Mouse (Mus musculus) CD4-positive, CD25-positive, alpha-beta regulatory T cell (primary cell): ENCODE data around the gene Sec24c. TPM values are rescaled to one million over a fixed set of nuclear protein-coding genes. Genes with fewer than 3 reads are reported as not detected.

Source experiments
- polyA plus RNA-seq: library from polyadenylated mRNA; unstranded; fragments of 100-300 nt; shearing (Covaris generic); gene quantifications from one replicate; pipeline ENCODE4 v1.2.1, GENCODE M21; 2017

The Sec24c gene
- 226 TPM for polyA plus RNA-seq

DNA sequence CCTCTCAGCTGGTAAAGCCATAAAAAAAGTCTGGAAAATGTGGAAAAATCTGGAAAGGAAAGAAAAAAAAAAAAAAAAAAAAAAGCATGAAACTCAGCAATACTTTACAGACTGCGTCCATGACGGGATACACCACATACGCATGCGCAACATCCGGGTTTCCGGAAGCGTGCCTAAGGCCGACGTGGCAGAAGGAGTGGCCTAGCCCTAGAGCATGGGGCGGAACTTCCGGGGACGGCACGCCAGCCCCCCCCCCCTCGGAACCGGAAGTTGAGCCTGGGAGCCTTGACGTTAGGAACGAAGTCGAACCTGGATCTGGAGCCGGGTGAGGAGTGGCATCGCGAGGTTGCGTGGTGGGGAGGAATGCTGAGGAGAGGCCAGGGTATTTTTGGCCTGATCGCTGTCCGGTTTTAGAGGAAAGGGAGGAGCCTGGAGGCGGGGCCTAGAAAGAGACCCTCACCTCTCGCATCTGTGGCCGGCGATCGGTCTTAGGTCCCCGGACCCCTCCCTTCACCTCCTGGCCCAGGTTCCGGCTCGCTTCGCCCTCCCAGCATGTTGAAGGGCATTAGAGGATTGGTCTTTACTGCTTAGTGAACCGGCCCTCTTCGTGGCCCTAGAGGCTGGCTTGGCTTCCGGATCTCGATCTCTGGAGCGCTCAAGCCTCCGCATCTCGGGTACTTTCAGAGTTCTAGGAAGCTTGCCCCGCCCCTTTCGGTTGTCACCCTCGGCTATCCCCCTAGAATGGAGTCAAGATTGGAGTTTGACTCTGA lies at the start of gene Sec24c:
Gene Sec24c, plus strand, starts transcription at position 245 of the 770 bp plus-strand sequence.

DNA sequence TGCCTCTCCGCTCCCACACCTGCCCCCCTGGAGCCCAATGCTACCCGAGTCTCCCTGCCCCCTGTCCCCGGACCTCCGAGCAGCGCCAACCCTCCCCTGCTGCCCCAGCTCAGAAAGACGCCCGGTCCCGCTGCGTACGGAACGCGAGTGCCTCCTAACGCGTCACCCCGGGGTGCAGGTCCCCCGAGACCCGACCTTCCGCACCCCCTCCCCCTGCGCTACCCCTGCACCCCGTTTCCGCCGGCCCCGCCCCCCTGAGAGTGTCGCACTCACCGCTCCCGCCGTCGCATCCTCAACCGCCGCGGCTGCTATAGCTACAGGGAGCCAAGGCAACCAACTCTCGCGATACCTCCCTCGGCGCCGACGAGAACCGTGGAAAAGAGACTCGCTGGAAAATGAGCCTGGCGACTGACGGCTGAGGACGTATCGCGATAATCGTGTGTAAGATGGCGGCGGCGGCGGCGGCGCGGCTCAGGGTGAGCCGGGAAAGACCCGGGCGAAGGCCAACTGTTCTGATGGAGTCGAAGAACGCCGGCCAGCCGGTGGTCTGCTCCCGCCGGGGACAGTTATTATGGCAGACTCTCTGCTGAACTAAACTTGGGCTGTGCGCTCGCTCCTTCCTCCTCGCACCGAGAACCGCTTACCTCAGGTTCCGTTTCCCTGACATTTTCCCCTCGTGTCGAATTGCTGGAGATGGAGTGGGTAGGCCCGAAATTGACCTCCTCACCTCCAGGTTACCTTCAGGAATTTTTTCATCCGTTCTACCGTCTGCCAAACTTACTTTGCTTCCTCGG lies 33.3 kb upstream of the Sec24c start, which contains the start of gene Usp54:
Gene Usp54, minus strand, starts transcription at position 420 of the 794 bp plus-strand sequence.

DNA sequence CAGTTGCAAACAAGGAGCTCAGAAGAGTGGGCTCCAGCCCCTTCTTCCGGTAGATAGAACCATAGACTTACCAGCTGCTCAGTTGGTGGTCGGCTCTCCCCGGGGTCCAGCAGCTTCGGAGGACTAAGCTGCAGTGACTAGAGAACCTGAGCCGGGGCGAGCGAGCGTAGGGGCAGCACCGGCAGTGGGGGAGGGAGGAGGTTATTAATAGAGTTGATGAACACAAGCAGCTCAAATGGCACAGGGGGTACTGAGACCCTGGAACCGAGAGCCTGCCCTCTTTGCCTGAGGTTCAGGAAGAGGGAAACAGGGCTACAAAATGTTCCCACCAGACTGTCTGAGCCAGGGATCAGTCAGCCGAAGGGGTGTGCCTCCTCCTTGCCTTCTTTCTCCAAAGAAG lies 17.7 kb upstream of the Sec24c start, which contains the start of gene Myoz1:
Gene Myoz1, minus strand, starts transcription at position 180 of the 400 bp plus-strand sequence.

DNA sequence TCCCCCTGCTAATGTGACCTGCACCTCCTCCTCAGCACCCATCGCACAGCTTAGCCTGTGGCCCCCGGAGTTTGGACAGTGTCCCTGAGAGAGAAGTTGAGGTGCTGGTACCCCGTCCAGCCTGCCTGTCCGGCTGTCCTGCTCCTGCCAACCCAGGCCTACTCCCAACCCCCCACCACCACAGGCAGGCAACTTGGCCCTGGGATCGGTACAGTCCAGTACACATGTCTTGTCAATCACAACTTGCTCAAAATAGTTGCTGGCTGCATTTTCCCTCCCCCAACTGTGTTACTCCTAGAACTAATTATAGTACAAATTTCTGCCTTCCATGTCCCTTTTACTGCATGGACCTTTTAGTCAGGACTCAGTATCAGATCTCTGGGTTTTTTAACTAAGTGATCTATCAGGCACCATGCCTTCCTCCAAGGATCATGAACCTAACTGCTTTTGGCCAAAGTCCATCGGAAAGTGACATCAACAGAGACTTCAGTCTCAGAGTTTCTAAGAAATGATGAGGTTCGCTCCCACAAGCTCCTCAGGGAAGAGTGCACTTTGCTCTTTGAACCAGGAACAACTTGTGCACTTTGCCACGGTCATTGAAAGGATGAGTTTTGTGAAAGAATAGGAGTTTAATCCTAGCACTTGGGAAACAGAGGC lies 5.8 kb upstream of the Sec24c start, which contains the start of gene Synpo2l:
Gene Synpo2l, minus strand, starts transcription at position 201 of the 657 bp plus-strand sequence.

DNA sequence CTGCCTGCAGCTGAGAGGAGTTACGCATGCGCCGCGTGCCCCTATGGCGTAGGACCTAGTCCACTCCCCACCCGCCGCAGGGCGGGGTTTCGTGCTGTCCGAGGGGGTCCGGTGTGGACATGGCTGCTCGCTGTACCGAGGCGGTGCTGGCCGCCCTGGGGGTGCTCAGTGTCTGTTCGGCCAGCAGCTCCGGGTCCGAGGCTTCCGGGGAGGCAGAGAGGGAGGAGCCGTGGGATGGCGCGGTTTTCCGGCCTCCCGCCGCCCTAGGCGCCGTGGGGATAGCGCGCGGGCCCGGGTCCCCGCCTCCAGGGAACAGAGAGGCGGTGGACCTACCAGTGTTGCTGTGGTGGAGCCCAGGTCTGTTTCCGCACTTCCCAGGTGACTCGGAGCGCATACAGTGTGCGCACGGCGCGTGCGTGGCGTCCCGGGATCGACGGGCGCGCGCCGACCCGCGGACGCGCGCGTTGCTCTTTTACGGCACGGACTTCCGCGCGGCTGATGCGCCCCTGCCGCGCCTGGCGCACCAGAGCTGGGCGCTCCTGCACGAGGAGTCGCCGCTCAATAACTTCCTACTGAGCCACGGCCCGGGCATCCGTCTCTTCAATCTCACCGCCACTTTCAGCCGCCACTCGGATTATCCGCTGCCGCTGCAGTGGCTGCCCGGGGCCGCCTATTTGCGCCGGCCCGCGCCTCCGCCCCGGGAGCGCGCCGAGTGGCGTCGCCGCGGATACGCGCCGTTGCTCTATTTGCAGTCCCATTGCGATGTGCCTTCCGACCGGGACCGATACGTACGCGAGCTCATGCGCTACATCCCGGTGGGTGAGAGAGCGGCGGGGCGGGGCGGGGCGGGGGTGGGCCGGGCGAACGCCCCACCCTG lies 21.0 kb downstream of the Sec24c start, which contains the start of gene Fut11:
Gene Fut11, plus strand, starts transcription at position 85 of the 877 bp plus-strand sequence.

DNA sequence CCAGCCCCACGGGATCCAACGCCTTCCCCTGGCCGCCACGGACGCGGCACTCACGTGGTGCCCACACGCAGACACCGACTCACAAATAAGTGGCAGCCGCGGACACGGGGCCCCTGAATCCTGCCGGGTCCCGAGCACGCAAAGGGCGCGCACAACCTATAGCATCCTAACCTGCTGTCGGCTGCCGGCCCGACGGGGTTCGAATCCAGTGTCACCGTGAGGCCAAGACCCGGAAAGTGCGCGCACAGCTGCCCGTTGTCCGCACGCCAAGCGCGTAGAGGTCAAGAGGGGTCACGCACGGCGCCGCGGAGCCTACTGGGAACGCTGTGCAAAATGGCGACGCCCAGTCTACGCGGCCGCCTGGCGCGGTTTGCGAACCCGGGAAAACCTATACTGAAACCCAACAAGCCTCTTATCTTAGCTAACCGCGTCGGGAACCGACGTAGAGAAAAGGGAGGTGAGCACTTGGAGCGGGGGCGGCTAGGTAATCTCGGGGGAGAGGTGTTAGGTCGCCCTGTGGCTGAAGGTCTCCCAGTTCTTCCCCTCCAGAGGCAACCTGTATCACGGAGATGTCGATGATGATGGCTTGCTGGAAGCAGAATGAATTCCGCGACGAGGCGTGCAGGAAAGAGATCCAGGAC lies 28.8 kb downstream of the Sec24c start, which contains the start of gene Chchd1:
Gene Chchd1, plus strand, starts transcription at position 266 of the 641 bp plus-strand sequence.

DNA sequence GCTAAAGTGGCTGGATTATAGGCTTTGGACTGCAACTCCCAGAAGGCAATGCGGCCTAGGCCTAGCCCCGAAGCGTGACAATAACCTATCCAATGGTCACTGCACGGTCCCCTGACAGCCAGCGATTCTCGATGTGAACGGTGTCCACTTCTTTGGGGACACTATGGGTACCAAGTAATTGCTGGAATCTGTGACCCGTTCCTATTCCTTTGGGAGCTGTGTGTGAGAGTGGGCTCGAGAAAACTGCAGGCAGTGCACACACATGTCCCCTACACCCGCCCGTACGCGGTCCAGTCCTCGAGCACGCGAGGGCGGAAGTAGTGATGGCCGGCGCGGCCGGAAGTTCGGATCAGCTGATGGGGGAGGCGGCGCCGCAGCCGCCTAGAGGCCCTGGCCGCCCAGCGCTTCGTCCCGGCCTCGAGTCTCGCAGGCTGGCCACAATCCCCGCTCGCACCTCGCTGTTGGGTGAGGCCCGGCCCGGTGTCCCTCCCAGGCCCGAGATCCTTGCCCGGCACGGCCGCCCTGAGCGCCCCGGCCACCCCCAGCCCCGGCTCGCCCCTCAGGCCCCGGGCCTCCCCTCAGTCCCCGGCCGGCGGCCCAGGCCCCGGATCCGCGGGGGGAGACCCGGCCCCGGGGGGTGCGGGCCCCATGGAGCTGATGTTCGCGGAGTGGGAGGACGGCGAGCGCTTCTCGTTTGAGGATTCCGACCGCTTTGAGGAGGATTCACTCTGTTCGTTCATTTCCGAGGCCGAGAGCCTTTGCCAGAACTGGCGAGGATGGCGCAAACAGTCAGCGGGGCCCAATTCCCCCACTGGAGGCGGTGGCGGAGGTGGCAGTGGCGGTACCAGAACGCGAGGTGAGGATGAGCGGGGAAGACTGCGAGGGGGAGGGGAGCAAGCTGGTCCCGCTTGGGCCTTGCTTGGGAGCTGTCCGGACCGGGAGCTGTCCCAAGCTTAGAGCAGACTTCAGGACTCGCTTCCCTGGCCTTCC lies 33.4 kb downstream of the Sec24c start, which contains the start of gene Zswim8:
Gene Zswim8, plus strand, starts transcription at position 352 of the 990 bp plus-strand sequence.

DNA sequence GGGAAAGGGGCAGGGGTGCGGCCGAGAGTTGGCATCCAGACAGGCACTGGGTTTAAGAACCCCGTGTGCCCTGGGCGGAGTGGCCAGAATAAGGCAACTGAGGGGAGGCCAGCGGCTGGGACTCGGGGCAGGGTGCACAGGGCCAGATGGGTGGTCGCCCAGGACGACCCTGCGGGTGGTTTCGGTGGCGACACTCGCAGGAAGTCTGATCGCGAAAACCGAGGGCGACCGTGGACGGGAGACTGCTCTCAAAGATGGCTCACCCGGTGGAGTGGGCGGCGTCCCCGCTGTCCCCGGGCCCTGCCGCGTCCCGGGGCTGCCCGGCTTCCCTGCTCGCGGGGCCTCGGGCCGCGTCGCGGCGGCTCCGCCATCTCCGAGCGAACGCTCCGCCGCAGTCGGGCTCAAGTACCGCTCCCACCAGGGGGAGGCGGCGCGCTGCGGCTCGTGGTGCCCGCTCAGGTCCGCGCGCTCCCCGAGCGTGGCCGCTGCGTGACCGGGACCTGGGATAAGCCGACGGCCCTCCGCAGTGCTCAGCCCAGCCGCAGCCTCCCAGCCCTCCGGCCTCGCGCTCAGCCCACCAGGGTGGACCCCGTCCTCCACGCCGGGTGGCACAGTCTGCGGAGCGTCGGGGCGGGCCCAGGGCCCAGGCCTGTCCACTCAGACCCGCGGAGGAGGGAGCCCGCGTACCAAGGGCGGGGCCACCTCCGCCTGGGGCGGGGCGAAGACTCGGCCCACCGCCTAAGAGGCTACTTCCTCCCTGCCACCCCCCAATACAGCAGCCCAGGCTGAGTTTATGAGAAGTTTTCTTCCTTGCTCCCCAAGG lies 60.1 kb downstream of the Sec24c start, which contains the start of gene Ndst2:
Gene Ndst2, minus strand, starts transcription at position 611 of the 823 bp plus-strand sequence.

Other genes with a start within 250 kb of the Sec24c start
- not detected for gene Cfap70, start 222.1 kb upstream of the Sec24c start, polyA plus RNA-seq
- 44.0 TPM for gene Anxa7, start 194.2 kb upstream of the Sec24c start, polyA plus RNA-seq
- gene Mss51, start 177.4 kb upstream of the Sec24c start, polyA plus RNA-seq: 1.7 TPM
- gene Ppp3cb, start 127.7 kb upstream of the Sec24c start, polyA plus RNA-seq: 31.4 TPM
- gene Usp54, start 33.2 kb upstream of the Sec24c start, polyA plus RNA-seq: 3.5 TPM
- gene Myoz1, start 17.8 kb upstream of the Sec24c start, polyA plus RNA-seq: not detected
- not detected for gene Synpo2l, start 6.0 kb upstream of the Sec24c start, polyA plus RNA-seq
- gene Fut11, start 20.7 kb downstream of the Sec24c start, polyA plus RNA-seq: 12.2 TPM
- 127 TPM for gene Chchd1, start 28.7 kb downstream of the Sec24c start, polyA plus RNA-seq
- 49.7 TPM for gene Zswim8, start 33.2 kb downstream of the Sec24c start, polyA plus RNA-seq
- gene Ndst2, start 60.3 kb downstream of the Sec24c start, polyA plus RNA-seq: 54.5 TPM
- gene Camk2g, start 119.8 kb downstream of the Sec24c start, polyA plus RNA-seq: 7.6 TPM
- gene Plau, start 162.4 kb downstream of the Sec24c start, polyA plus RNA-seq: not detected